Mouse (Mus musculus): ENCODE results near the gene Galk1. TPM values are rescaled to one million over a fixed set of nuclear protein-coding genes. Genes with fewer than 3 reads are reported as not detected.
"Not testable (repeated sequence)": the region's sequence is repeated elsewhere in the genome, so short reads cannot be mapped to it uniquely, and the experiment has no call there.

Galk1 gene
- total RNA-seq, 1 experiment from 2014 or later: 36.0 TPM

DNA sequence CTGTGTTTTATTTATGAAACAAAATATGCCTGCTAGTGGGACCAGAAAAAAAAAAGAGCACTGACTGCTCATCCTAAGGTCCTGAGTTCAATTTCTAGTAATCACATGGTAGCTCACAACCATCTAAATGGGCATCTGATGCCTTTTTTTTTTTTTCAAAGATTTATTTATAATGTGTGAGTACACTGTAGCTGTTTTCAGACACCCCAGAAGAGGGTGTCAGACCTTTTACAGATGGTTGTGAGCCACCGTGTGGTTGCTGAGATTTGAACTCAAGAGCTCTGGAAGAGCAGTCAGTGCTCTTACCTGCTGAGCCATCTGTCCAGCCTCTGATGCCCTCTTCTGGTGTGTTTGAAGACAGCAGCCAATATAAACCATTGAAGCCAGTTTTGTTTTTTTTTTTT is 8.0 kb upstream of the Galk1 start:
- no peak for ATAC-seq (replicated peaks in 1 of 2; ENCODE audit: insufficient read depth in 1 of 2, low FRiP score in 2 of 2, low TSS enrichment in 1 of 2, low read depth in 1 of 2, poor library complexity in 2 of 2, severe bottlenecking in 2 of 2)

DNA sequence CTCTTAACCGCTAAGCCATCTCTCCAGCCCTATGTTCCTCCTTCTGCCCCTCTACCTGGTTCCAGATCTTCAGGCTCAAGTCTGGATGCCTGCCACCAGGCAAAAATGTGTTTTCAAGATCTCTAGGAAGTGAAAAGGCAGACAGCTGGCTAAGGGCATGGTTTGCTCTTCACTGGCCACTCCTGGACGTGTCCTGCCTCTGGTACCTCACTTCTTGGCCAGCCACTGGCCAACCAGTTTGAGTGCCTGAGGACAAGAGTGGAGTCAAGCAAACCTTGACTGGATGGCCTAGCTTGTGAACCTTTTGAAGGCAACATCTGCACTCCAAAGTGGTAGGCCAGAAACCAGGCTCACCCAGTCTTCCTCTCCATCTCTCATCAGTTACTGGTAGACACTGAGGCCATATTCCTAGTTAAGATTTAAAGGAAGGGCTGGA is 7.5 kb upstream of the Galk1 start:
- ATAC-seq (replicated peaks in 1 of 2; ENCODE audit: insufficient read depth in 1 of 2, low FRiP score in 2 of 2, low TSS enrichment in 1 of 2, low read depth in 1 of 2, poor library complexity in 2 of 2, severe bottlenecking in 2 of 2): no peak

- no peak for ATAC-seq (replicated peaks in 1 of 2; ENCODE audit: insufficient read depth in 1 of 2, low FRiP score in 2 of 2, low TSS enrichment in 1 of 2, low read depth in 1 of 2, poor library complexity in 2 of 2, severe bottlenecking in 2 of 2)
Measured at GRCm38 (mm10) chr11:116019360-116019791, 6.9 kb upstream of the Galk1 start.

DNA sequence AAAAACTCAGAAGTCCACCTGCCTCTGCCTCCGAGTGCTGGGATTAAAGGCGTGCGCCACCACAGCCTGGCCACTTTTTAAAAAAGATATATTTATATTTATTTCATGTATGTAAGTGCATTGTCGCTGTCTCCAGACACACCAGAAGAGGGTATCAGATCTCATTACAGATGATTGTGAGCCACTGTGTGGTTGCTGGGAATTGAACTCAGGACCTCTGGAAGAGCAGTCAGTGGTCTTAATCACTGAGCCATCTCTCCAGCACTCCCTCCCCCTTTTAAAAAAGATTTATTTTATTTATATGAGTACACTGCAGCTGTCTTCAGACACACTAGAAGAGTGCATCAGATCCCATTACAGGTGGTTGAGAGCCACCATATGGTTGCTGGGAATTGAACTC is 6.3 kb upstream of the Galk1 start:
- ATAC-seq (replicated peaks in 1 of 2; ENCODE audit: insufficient read depth in 1 of 2, low FRiP score in 2 of 2, low TSS enrichment in 1 of 2, low read depth in 1 of 2, poor library complexity in 2 of 2, severe bottlenecking in 2 of 2): not testable (repeated sequence)

- ATAC-seq (replicated peaks in 1 of 2; ENCODE audit: insufficient read depth in 1 of 2, low FRiP score in 2 of 2, low TSS enrichment in 1 of 2, low read depth in 1 of 2, poor library complexity in 2 of 2, severe bottlenecking in 2 of 2): peak; percentile 19 to 28
Measured at GRCm38 (mm10) chr11:116018106-116018505, 5.6 kb upstream of the Galk1 start.

- ATAC-seq (replicated peaks in 1 of 2; ENCODE audit: insufficient read depth in 1 of 2, low FRiP score in 2 of 2, low TSS enrichment in 1 of 2, low read depth in 1 of 2, poor library complexity in 2 of 2, severe bottlenecking in 2 of 2): no peak
Measured at GRCm38 (mm10) chr11:116014821-116015220, 2.3 kb upstream of the Galk1 start.

DNA sequence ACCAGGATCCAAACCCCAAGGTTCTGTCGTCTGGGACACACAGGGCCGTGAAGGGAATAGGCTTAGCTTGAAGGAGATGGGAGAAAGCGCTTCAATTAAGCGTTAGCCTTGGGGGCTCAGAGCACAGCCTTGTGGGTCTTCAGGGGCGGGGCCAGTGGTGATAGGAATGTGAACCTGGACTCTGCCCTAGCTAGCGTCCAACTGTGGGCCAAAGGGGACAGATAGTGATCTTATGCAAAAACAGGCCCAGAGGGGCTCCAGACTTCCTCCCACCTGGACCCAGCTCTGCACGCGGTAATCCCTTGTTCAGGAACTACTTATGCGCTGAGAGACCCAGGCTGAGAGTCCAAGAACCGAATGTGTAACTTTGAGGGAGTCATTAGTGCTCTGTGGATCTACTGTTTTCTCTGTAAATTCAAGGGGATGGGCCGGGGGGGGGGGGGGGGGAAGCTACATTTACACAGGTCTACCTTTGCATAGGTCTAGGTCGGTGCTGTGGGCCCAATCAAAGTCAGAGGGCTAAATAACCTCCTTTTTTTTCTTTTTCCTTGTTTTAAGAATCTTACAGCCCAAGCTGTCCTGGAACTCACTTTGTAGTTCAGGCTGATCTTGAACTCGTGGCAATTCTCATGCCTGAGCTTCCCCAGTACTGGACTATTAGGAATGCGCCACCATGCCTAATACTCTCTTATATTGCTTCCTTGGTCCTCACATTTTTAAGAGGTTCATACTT is 824 bp downstream of the Galk1 start:
- no peak for ATAC-seq (replicated peaks in 1 of 2; ENCODE audit: insufficient read depth in 1 of 2, low FRiP score in 2 of 2, low TSS enrichment in 1 of 2, low read depth in 1 of 2, poor library complexity in 2 of 2, severe bottlenecking in 2 of 2)

- ATAC-seq (replicated peaks in 1 of 2; ENCODE audit: insufficient read depth in 1 of 2, low FRiP score in 2 of 2, low TSS enrichment in 1 of 2, low read depth in 1 of 2, poor library complexity in 2 of 2, severe bottlenecking in 2 of 2): no peak
Measured at GRCm38 (mm10) chr11:116010948-116011347, 1.6 kb downstream of the Galk1 start.

DNA sequence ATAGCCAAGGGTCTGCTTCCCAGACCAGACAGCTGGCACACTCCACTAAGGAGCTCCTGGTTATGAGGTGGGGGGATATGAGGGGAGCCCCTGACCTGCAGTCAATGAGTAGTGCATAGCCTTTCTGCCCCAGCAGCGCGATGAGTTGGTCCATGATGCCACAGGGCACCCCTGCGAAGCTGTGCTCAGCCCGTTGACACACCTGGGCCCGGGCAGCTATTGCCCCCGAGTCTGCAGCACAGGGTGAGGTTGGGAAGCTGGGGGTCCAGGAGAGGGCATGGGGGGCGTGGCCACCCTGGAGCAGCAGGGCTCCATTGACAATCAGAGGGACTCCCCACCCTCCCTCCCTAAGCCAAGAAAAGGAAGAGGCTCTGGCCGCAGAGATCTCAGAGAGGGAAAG is 2.4 kb downstream of the Galk1 start:
- ATAC-seq (replicated peaks in 1 of 2; ENCODE audit: insufficient read depth in 1 of 2, low FRiP score in 2 of 2, low TSS enrichment in 1 of 2, low read depth in 1 of 2, poor library complexity in 2 of 2, severe bottlenecking in 2 of 2): no peak

DNA sequence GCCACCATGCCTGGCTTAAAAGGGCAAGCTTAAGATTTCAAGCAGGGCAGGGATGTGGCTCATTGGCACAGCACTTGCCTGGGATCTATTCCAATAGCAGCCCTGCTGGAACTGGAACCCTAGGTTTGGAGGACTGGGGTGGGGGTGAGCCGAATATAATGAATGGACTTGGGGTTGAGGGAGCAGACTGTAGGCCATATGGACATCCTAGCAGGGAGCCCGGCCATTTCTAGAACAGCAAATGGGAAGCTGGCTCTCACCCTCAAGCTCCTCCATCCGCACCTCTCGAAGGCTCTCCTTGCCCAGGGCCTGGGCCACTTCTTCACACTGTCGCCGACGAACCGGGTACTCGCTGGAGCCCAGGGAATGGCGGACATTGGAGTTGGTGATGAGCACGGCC is 2.9 kb downstream of the Galk1 start:
- no peak for ATAC-seq (replicated peaks in 1 of 2; ENCODE audit: insufficient read depth in 1 of 2, low FRiP score in 2 of 2, low TSS enrichment in 1 of 2, low read depth in 1 of 2, poor library complexity in 2 of 2, severe bottlenecking in 2 of 2)

GRCm38 (mm10) chr11:116008832-116009375 is 3.6 kb downstream of the Galk1 start:
- ATAC-seq (replicated peaks in 1 of 2; ENCODE audit: insufficient read depth in 1 of 2, low FRiP score in 2 of 2, low TSS enrichment in 1 of 2, low read depth in 1 of 2, poor library complexity in 2 of 2, severe bottlenecking in 2 of 2): no peak

DNA sequence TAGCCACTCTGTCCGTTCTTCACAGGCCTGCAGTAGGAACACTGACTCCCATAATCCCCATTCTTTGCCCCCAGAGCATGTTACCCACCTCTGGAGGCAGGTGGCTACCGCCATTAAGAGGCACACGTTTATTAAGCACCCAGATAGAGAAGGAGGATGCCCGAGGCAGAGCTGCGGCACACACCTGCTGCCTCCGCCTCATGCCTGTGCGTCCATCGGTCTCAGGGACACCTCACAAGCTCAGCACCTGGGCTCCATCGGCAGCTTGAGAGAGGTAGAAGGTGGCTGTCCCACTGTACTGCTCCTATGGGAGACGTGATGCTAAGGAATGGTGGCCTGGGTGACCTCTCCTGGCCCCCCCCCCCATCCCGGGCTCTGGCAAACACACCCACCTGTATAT is 4.1 kb downstream of the Galk1 start:
- no peak for ATAC-seq (replicated peaks in 1 of 2; ENCODE audit: insufficient read depth in 1 of 2, low FRiP score in 2 of 2, low TSS enrichment in 1 of 2, low read depth in 1 of 2, poor library complexity in 2 of 2, severe bottlenecking in 2 of 2)

- no peak for ATAC-seq (replicated peaks in 1 of 2; ENCODE audit: insufficient read depth in 1 of 2, low FRiP score in 2 of 2, low TSS enrichment in 1 of 2, low read depth in 1 of 2, poor library complexity in 2 of 2, severe bottlenecking in 2 of 2)
Measured at GRCm38 (mm10) chr11:116007095-116007850, 5.2 kb downstream of the Galk1 start.

DNA sequence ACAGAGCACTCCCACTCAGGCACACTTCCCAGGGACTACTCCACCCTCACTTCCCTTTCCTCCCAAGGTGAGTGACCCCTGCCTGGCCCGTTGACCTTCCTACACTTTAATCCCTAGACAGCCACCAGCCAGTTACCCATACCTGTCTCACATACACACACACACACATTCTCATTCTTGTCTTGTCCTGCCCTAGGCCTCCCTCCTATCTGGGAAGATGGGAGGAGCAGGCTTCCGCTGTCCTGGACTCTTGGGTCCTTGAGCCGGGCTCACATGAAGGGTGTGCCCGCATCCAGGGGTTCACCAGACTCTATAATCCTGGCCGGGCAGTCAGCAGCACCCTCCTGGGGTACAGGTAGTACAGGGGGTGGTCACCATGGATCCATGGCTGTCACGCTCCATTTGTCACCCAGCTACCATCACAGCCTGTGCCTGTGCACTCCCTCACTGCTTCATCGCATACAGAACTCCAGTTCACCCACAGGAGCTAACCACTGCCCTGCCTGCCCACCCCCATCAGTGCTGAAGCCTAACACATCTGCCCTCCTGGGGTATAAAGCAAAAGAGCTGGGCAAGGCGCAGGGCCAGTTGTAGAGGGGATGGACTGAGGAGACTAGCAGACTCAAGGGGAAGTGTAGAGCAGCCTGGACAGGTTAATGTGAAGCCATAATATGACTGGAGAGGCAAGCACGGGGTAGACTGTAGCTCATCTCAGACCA is 6.7 kb downstream of the Galk1 start:
- no peak for ATAC-seq (replicated peaks in 1 of 2; ENCODE audit: insufficient read depth in 1 of 2, low FRiP score in 2 of 2, low TSS enrichment in 1 of 2, low read depth in 1 of 2, poor library complexity in 2 of 2, severe bottlenecking in 2 of 2)

GRCm38 (mm10) chr11:116004840-116005700 is 7.4 kb downstream of the Galk1 start:
- peak; percentile 63 to 65 for ATAC-seq (replicated peaks in 1 of 2; ENCODE audit: insufficient read depth in 1 of 2, low FRiP score in 2 of 2, low TSS enrichment in 1 of 2, low read depth in 1 of 2, poor library complexity in 2 of 2, severe bottlenecking in 2 of 2)

DNA sequence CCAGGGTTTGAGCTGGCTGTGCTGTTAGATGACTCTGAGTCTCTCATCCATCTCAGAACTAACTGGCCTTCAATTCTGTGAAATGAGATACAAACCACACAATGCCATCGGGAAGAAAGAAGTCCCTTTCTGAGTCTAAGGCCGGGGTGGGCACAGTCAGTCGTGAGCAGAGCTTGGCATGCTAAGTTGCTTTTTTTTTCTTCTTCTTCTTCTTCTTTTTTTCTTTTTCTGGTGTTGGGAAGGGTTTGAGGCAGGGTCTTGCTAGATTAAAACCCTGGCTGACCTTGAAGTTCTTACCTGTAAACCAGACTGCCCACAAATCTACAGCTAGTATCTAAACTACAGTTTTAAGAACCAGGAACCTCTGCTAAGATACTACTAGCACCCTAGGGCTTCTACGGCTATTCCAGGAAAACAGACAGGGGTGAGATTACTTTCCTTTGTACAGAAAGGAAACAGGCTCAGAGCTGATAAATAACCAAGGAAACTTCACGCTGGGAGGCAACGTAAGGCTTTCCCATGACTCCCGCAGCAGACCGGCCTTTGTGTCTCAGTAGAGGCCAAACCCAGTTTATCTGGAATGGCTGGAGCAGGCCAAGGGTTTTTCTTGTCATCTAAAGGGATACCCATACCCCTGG is 8.2 kb downstream of the Galk1 start:
- 0 out of 4 replicates have a peak, but pooled peaks of 1 of the 2 experiments have one; percentile 1 for ATAC-seq (replicated peaks in 1 of 2; ENCODE audit: insufficient read depth in 1 of 2, low FRiP score in 2 of 2, low TSS enrichment in 1 of 2, low read depth in 1 of 2, poor library complexity in 2 of 2, severe bottlenecking in 2 of 2)

Measured in hematopoietic stem cell, adult 5-6 weeks (primary cell).